ENCODE assay signal across 9 mouse cellular contexts in genomic region chr8:54528571-54528970, GRCm38 (mm10). TPM values are rescaled to one million over a fixed set of nuclear protein-coding genes. Genes with fewer than 3 reads are reported as not detected.
DNase-seq lines count a peak whose midpoint lies in the region; ATAC-seq and TF ChIP-seq lines count a peak whose summit lies in the region.
"Had no signal": no experiment of that assay in that cellular context is flagged by ENCODE, and none has a peak within 500 bp of the region (broad histone marks: within the 10 kb centered on the region; RNA-seq: fewer than 3 reads in every experiment).

No protein-coding gene starts in this region.

- H3K27ac ChIP-seq in kidney, embryonic 15.5 days, result no peak overlapping the region
- H3K27ac ChIP-seq in embryonic facial prominence, embryonic 10.5 days (replicated peaks), result no peak overlapping the region
- H3K27ac ChIP-seq in hindbrain, postnatal 0 days, result no peak overlapping the region
- H3K27ac ChIP-seq in midbrain, embryonic 14.5 days (replicated peaks; ENCODE audit: low read depth, low read length), result no peak overlapping the region

- H3K4me1 ChIP-seq in kidney, embryonic 15.5 days, result peaks cover 18% of the 10 kb centered on the region
- H3K4me1 ChIP-seq in embryonic facial prominence, embryonic 10.5 days, result peaks cover 17% of the 10 kb centered on the region
- H3K4me1 ChIP-seq in hindbrain, postnatal 0 days (ENCODE audit: insufficient read depth, low read length), result peaks cover 16% of the 10 kb centered on the region; the same call in 1 of the 2 replicates
- H3K4me1 ChIP-seq in midbrain, embryonic 14.5 days (ENCODE audit: control insufficient read depth, insufficient read depth, low read length), result peaks cover 15% of the 10 kb centered on the region

- DNase-seq in kidney, postnatal 14 days, result no peak
- no peak for DNase-seq in embryonic facial prominence, embryonic 10.5 days (ENCODE audit: low spot score)
- no peak for DNase-seq in hindbrain, postnatal 0 days (ENCODE audit: low spot score)
- no peak for DNase-seq in midbrain, embryonic 14.5 days
- no peak for DNase-seq in cerebellum, adult 11-12 months
- no peak for DNase-seq in adipocyte (ENCODE audit: low spot score)
- no peak for DNase-seq in thymus, postnatal 25 days
- DNase-seq: lung, postnatal 36 days had no signal

- H3K4me2 ChIP-seq in kidney, embryonic 15.5 days, result peak overlapping the region; percentile 65
- H3K4me2 ChIP-seq in hindbrain, postnatal 0 days (ENCODE audit: low read depth, low read length), result peak overlapping the region; percentile 81
- H3K4me2 ChIP-seq in midbrain, embryonic 14.5 days (ENCODE audit: low read length), result peak overlapping the region; percentile 63

- H3K9ac ChIP-seq in kidney, embryonic 15.5 days, result peak overlapping the region; percentile 95; the same call in 1 of the 2 replicates
- H3K9ac ChIP-seq in hindbrain, postnatal 0 days (replicated peaks; ENCODE audit: low read length), result peak overlapping the region; percentile 91; the same call in 1 of the 2 replicates
- peak overlapping the region; percentile 71; the same call in 1 of the 2 replicates for H3K9ac ChIP-seq in midbrain, embryonic 14.5 days (replicated peaks; ENCODE audit: low read length)

- 54% methylated on average over 7 of the region's 7 CpGs for WGBS in kidney, embryonic 15.5 days
- WGBS in embryonic facial prominence, embryonic 10.5 days, result 71% methylated on average over 7 of the region's 7 CpGs
- WGBS in hindbrain, postnatal 0 days, result 56% methylated on average over 7 of the region's 7 CpGs
- 67% methylated on average over 7 of the region's 7 CpGs for WGBS in midbrain, embryonic 14.5 days

- peak overlapping the region; percentile 95 for H3K4me3 ChIP-seq in kidney, embryonic 15.5 days (replicated peaks)
- H3K4me3 ChIP-seq in embryonic facial prominence, embryonic 10.5 days, result peak overlapping the region; percentile 90
- H3K4me3 ChIP-seq in hindbrain, postnatal 0 days (ENCODE audit: low read length), result peak overlapping the region; percentile 98
- peak overlapping the region; percentile 97 for H3K4me3 ChIP-seq in midbrain, embryonic 14.5 days (replicated peaks; ENCODE audit: low read depth, low read length)

- no peaks in the 10 kb centered on the region for H3K27me3 ChIP-seq in kidney, embryonic 15.5 days
- H3K27me3 ChIP-seq in embryonic facial prominence, embryonic 10.5 days (replicated peaks; ENCODE audit: low read depth, poor library complexity, severe bottlenecking), result no peaks in the 10 kb centered on the region
- no peaks in the 10 kb centered on the region for H3K27me3 ChIP-seq in hindbrain, postnatal 0 days (ENCODE audit: insufficient read depth, low read length)
- H3K27me3 ChIP-seq in midbrain, embryonic 14.5 days (ENCODE audit: control insufficient read depth, insufficient read depth, low read length), result no peaks in the 10 kb centered on the region

- no peak for ATAC-seq in kidney, embryonic 15.5 days (replicated peaks; ENCODE audit: low FRiP score)
- no peak for ATAC-seq in hindbrain, postnatal 0 days
- no peak for ATAC-seq in midbrain, embryonic 14.5 days (ENCODE audit: low FRiP score, low TSS enrichment)

- H3K36me3 ChIP-seq in kidney, embryonic 15.5 days, result peaks cover 20% of the 10 kb centered on the region
- H3K36me3 ChIP-seq in embryonic facial prominence, embryonic 10.5 days (replicated peaks), result peaks cover 35% of the 10 kb centered on the region
- no peaks in the 10 kb centered on the region for H3K36me3 ChIP-seq in hindbrain, postnatal 0 days (ENCODE audit: insufficient read depth, low read length)
- peaks cover 3% of the 10 kb centered on the region; the same call in 1 of the 2 replicates for H3K36me3 ChIP-seq in midbrain, embryonic 14.5 days (ENCODE audit: control insufficient read depth, insufficient read depth, low read length)

- no peaks in the 10 kb centered on the region for H3K9me3 ChIP-seq in kidney, embryonic 15.5 days (replicated peaks)
- H3K9me3 ChIP-seq in embryonic facial prominence, embryonic 10.5 days, result no peaks in the 10 kb centered on the region
- no peaks in the 10 kb centered on the region for H3K9me3 ChIP-seq in hindbrain, postnatal 0 days (ENCODE audit: low read length)
- no peaks in the 10 kb centered on the region for H3K9me3 ChIP-seq in midbrain, embryonic 14.5 days (ENCODE audit: control insufficient read depth, low read length)

- no peak for TF ChIP-seq CTCF in hindbrain, postnatal 0 days (IDR thresholded peaks at IDR 0.05; ENCODE audit: low read depth)

RNA-seq across cellular contexts. Expression of gene Asb5, which starts 0.8 kb away (rescaled TPM):
- polyA plus RNA-seq in kidney, embryonic 15.5 days (2015; fragmentation: Nextera tagmentation; extraction: Ambion mirVana), result 4.2 and 5.3 TPM in 2 replicates
- polyA plus RNA-seq in embryonic facial prominence, embryonic 10.5 days (2016; fragmentation: Nextera tagmentation; extraction: Ambion mirVana), result 4.8 and 7.1 TPM in 2 replicates
- total RNA-seq in hindbrain, postnatal 0 days (2014; rRNA removed), result 1.0 and 11.9 TPM in 2 replicates
- 12.9 and 13.0 TPM in 2 replicates for polyA plus RNA-seq in hindbrain, postnatal 0 days (2015; fragmentation: Nextera tagmentation; extraction: Ambion mirVana)
- polyA plus RNA-seq in midbrain, embryonic 14.5 days (2014; fragmentation: Nextera tagmentation; extraction: Ambion mirVana), result 5.9 and 7.0 TPM in 2 replicates

RNA-seq across cellular contexts. Expression of gene Spcs3, which starts 1.2 kb away (rescaled TPM):
- polyA plus RNA-seq in kidney, embryonic 15.5 days (2015; fragmentation: Nextera tagmentation; extraction: Ambion mirVana), result 95.9 and 104 TPM in 2 replicates
- 87.2 and 88.3 TPM in 2 replicates for polyA plus RNA-seq in embryonic facial prominence, embryonic 10.5 days (2016; fragmentation: Nextera tagmentation; extraction: Ambion mirVana)
- total RNA-seq in hindbrain, postnatal 0 days (2014; rRNA removed), result 28.9 and 29.6 TPM in 2 replicates
- polyA plus RNA-seq in hindbrain, postnatal 0 days (2015; fragmentation: Nextera tagmentation; extraction: Ambion mirVana), result 37.5 and 40.7 TPM in 2 replicates
- 46.0 and 57.5 TPM in 2 replicates for polyA plus RNA-seq in midbrain, embryonic 14.5 days (2014; fragmentation: Nextera tagmentation; extraction: Ambion mirVana)
